Comparison of ENCODE assay signal across 22 mouse cellular contexts in the genomic region with DNA sequence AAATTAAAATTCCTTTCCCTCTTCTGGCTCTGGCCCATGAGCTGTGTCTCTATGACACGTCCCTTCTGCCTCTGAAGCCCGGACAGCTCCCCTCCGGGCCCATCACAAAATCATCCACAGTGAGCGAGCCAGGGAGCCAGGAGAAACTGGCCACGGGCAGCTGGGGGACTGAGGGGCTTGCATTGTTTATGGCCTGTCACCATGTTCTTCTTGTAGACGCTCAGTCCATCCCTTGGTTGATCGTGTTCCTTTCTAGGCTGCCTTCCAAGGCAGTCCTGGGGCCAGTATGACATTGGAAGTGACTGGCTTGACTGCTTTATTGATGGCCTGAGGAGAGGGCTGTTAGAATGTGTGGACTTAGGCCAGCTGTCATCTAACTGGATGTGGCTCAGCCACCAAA. TPM values are rescaled to one million over a fixed set of nuclear protein-coding genes. Genes with fewer than 3 reads are reported as not detected.
DNase-seq lines count a peak whose midpoint lies in the region; ATAC-seq and TF ChIP-seq lines count a peak whose summit lies in the region.
"Had no signal": no experiment of that assay in that cellular context is flagged by ENCODE, and none has a peak within 500 bp of the region (broad histone marks: within the 10 kb centered on the region; RNA-seq: fewer than 3 reads in every experiment).

No protein-coding gene starts in this region.

- no peak overlapping the region for H3K9ac ChIP-seq in hindbrain, embryonic 13.5 days
- H3K9ac ChIP-seq in hindbrain, embryonic 11.5 days (ENCODE audit: low read depth, low read length): no peak overlapping the region
- no peak overlapping the region for H3K9ac ChIP-seq in hindbrain, embryonic 15.5 days
- H3K9ac ChIP-seq: embryonic facial prominence, embryonic 13.5 days; intestine, embryonic 15.5 days; stomach, embryonic 15.5 days had no signal

- H3K4me2 ChIP-seq in hindbrain, embryonic 13.5 days: no peak overlapping the region
- H3K4me2 ChIP-seq in hindbrain, embryonic 11.5 days (replicated peaks; ENCODE audit: low read depth, low read length): no peak overlapping the region
- H3K4me2 ChIP-seq in hindbrain, embryonic 15.5 days: no peak overlapping the region
- H3K4me2 ChIP-seq: embryonic facial prominence, embryonic 13.5 days; intestine, embryonic 15.5 days; liver, embryonic 11.5 days; stomach, embryonic 15.5 days had no signal

- no peaks in the 10 kb centered on the region for H3K9me3 ChIP-seq in hindbrain, embryonic 13.5 days
- no peaks in the 10 kb centered on the region for H3K9me3 ChIP-seq in hindbrain, embryonic 11.5 days (ENCODE audit: control insufficient read depth, low read length)
- H3K9me3 ChIP-seq in hindbrain, embryonic 15.5 days: no peaks in the 10 kb centered on the region
- H3K9me3 ChIP-seq: embryonic facial prominence, embryonic 13.5 days; G1E; intestine, embryonic 15.5 days; stomach, embryonic 15.5 days had no signal

- DNase-seq in hindbrain, embryonic 11.5 days (ENCODE audit: low spot score): no peak
- peak; percentile 45 to 51 for DNase-seq in kidney, postnatal 4 days
- DNase-seq in kidney, adult 18-20 months: no peak
- peak; percentile 16 for DNase-seq in lung, postnatal 10 days
- DNase-seq in lung, adult 2 months: no peak
- no peak for DNase-seq in MN1 (ENCODE audit: low spot score)
- DNase-seq: cerebellum, adult 11 months; gastrocnemius, postnatal 25 days; heart, postnatal 36 days; thymus, adult 18-20 months; thymus, postnatal 4 days had no signal

- peaks cover 32% of the 10 kb centered on the region for H3K4me1 ChIP-seq in hindbrain, embryonic 13.5 days (replicated peaks)
- H3K4me1 ChIP-seq in hindbrain, embryonic 11.5 days (replicated peaks; ENCODE audit: control insufficient read depth, insufficient read depth, low read length): peaks cover 7% of the 10 kb centered on the region
- no peaks in the 10 kb centered on the region for H3K4me1 ChIP-seq in lung, adult 2 months (ENCODE audit: control insufficient read depth, insufficient read depth, low read length)
- peaks cover 25% of the 10 kb centered on the region for H3K4me1 ChIP-seq in hindbrain, embryonic 15.5 days (replicated peaks)
- H3K4me1 ChIP-seq: embryonic facial prominence, embryonic 13.5 days; intestine, embryonic 15.5 days had no signal

- no peak for TF ChIP-seq POLR2A in lung, adult 2 months (IDR thresholded peaks at IDR 0.05; ENCODE audit: borderline replicate concordance, extremely low read depth, low read depth, low read length)

- WGBS in hindbrain, embryonic 13.5 days: 68% methylated on average over 7 of the region's 7 CpGs
- WGBS in hindbrain, embryonic 11.5 days: 81% methylated on average over 7 of the region's 7 CpGs
- 54% methylated on average over 7 of the region's 7 CpGs for WGBS in lung, adult 2 months
- WGBS in hindbrain, embryonic 15.5 days: 57% methylated on average over 7 of the region's 7 CpGs

- H3K4me3 ChIP-seq in hindbrain, embryonic 13.5 days: no peak overlapping the region
- H3K4me3 ChIP-seq in hindbrain, embryonic 11.5 days (ENCODE audit: low read depth, low read length): no peak overlapping the region
- no peak overlapping the region for H3K4me3 ChIP-seq in lung, adult 2 months (replicated peaks; ENCODE audit: extremely low read depth, low read depth, low read length)
- H3K4me3 ChIP-seq in hindbrain, embryonic 15.5 days: no peak overlapping the region
- H3K4me3 ChIP-seq: embryonic facial prominence, embryonic 13.5 days; heart, adult 2 months; intestine, embryonic 15.5 days; left cerebral cortex, adult 2 months; stomach, embryonic 15.5 days had no signal

- H3K27me3 ChIP-seq in hindbrain, embryonic 13.5 days: peaks cover 4% of the 10 kb centered on the region; the same call in 1 of the 2 replicates
- H3K27me3 ChIP-seq in hindbrain, embryonic 11.5 days (ENCODE audit: control insufficient read depth, insufficient read depth, low read length): no peaks in the 10 kb centered on the region
- H3K27me3 ChIP-seq in hindbrain, embryonic 15.5 days: no peaks in the 10 kb centered on the region
- H3K27me3 ChIP-seq: embryonic facial prominence, embryonic 13.5 days; intestine, embryonic 15.5 days; stomach, embryonic 15.5 days had no signal

- H3K27ac ChIP-seq in hindbrain, embryonic 13.5 days: peak overlapping the region; percentile 73; the same call in 1 of the 2 replicates
- no peak overlapping the region for H3K27ac ChIP-seq in hindbrain, embryonic 11.5 days (ENCODE audit: low read depth, low read length)
- 0 out of 2 replicates have a peak overlapping the region, but pooled peaks have one; percentile 21 for H3K27ac ChIP-seq in hindbrain, embryonic 15.5 days (replicated peaks)
- H3K27ac ChIP-seq: embryonic facial prominence, embryonic 13.5 days; heart, adult 2 months; intestine, embryonic 15.5 days; left cerebral cortex, adult 2 months; stomach, embryonic 15.5 days had no signal

- no peaks in the 10 kb centered on the region for H3K36me3 ChIP-seq in hindbrain, embryonic 13.5 days
- H3K36me3 ChIP-seq in hindbrain, embryonic 11.5 days (ENCODE audit: control insufficient read depth, insufficient read depth, low read length): no peaks in the 10 kb centered on the region
- no peaks in the 10 kb centered on the region for H3K36me3 ChIP-seq in hindbrain, embryonic 15.5 days
- H3K36me3 ChIP-seq: embryonic facial prominence, embryonic 13.5 days; G1E; intestine, embryonic 15.5 days; stomach, embryonic 15.5 days had no signal

- no peak; the same call in 1 of the 2 replicates for ATAC-seq in hindbrain, embryonic 13.5 days (ENCODE audit: low FRiP score)
- no peak for ATAC-seq in hindbrain, embryonic 11.5 days (ENCODE audit: low FRiP score)
- no peak for ATAC-seq in hindbrain, embryonic 15.5 days (ENCODE audit: low FRiP score, low read depth)
- ATAC-seq: forebrain, embryonic 16.5 days; intestine, embryonic 15.5 days had no signal

- no peak for TF ChIP-seq CTCF in lung, adult 2 months (IDR thresholded peaks at IDR 0.05; ENCODE audit: insufficient read depth, low read length)

RNA-seq across cellular contexts. Expression of a gene that starts 18.3 kb away (rescaled TPM):
- 2.8 and 3.1 TPM in 2 replicates for polyA plus RNA-seq in hindbrain, embryonic 13.5 days (2015; fragmentation: Nextera tagmentation; extraction: Ambion mirVana)
- 2.7 and 2.8 TPM in 2 replicates for polyA plus RNA-seq in hindbrain, embryonic 11.5 days (2014; fragmentation: Nextera tagmentation; extraction: Ambion mirVana)
- 44.7 and 51.7 TPM in 2 replicates for polyA plus RNA-seq in lung, adult 2 months (2012; rRNA removed)
- polyA plus RNA-seq in hindbrain, embryonic 15.5 days (2015; fragmentation: Nextera tagmentation; extraction: Ambion mirVana): 3.9 and 5.5 TPM in 2 replicates
- polyA plus RNA-seq: G1E; heart, embryonic 14.5 days; liver, embryonic 11.5 days had no signal

Comparison
In these comparisons a context has a peak if more than half of its experiments do, and no peak if none do; other contexts are left out.
1. DNase-seq: peak in kidney, postnatal 4 days (2 of 2) and lung, postnatal 10 days (single experiment); none in hindbrain, embryonic 11.5 days (single experiment), kidney, adult 18-20 months (single experiment), lung, adult 2 months (single experiment) and MN1 (single experiment).